Mouse (Mus musculus): ENCODE results near the gene Tprn. TPM values are rescaled to one million over a fixed set of nuclear protein-coding genes. Genes with fewer than 3 reads are reported as not detected.

Gene Tprn
- 20.3 TPM in 2 replicates for polyA plus RNA-seq (2015; fragmentation: Nextera tagmentation; extraction: Ambion mirVana)

DNA sequence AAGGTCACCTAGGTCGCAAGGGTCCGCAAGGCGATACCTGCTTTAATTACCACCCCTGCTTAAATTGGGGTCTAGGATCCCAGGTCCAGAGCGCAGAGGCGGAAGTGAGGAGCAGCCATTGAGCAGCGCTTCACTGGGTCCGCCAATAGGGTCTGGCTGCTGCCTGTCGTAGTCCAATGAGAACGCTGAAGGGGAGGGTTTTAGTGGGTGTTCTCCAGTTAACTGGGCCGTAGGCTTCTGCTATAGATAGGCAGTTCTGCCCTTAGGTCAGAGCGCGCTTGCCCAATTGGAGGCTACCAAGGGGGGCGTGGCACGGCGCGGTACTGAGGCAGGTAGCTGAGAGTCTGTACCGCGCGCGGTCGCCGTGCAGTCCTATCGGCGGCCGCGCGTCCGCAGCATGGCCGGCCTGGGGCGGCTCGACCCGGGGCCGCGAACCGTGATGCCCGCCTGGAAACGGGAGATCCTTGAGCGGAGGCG, at the start of gene Tprn:
Gene Tprn, plus strand, starts transcription at position 328 of the 477 bp plus-strand sequence.
- Histone ChIP-seq H3K4me3 (ENCODE audit: low read length) (peak within 1 kb of the TSS; percentile 83), H3K27me3 (replicated peaks; ENCODE audit: control insufficient read depth, insufficient read depth, low read length) (no peaks in the 10 kb centered on the region; the same call in 1 of the 2 replicates), H3K36me3 (ENCODE audit: control insufficient read depth, insufficient read depth, low read length) (no peaks in the 10 kb centered on the region), H3K9me3 (ENCODE audit: control insufficient read depth, low read length) (no peaks in the 10 kb centered on the region), H3K4me2 (ENCODE audit: low read length) (peak within 1 kb of the TSS; percentile 99), H3K9ac (ENCODE audit: low read depth, low read length) (peak within 1 kb of the TSS; percentile 83), H3K4me1 (ENCODE audit: control insufficient read depth, insufficient read depth, low read depth, low read length) (peaks cover 43% of the 10 kb centered on the region), H3K27ac (ENCODE audit: low read depth, low read length) (peak within 1 kb of the TSS; percentile 85)
- peak; percentile 98 for ATAC-seq
- WGBS, result under 1% methylated on average over 32 of the region's 39 CpGs

DNA sequence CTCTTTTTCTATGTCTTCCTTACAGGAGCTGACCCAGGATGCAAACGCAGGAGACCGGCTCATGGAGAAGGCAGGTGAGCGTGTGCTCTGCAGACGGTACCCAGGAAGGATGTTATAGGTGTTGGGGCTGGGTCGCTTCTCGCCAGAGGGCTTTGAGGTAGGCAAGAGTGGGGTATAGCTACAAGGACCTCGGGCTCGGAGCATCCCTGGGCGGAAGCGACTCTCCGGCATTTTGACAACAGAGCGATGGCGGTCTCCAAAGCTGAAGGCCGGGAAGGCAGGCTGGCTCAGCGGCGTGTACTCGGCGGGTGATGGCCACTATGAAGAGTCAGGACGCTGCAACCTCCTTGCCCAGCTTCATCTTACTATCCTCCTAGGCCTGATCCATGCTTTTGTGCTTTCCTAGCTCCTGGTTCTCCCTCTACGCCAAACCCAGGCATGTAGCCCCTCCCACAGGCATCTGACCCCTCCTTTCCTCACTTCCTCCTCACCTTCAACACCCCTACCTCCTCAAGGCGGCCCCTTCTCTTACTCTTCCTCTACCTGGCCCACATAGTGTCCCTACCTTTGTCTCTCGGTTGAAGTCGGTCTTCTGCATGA, 49.1 kb upstream of the Tprn start:
- WGBS, result 67% methylated on average over 23 of the region's 23 CpGs
- Histone ChIP-seq H3K27me3 (replicated peaks; ENCODE audit: control insufficient read depth, insufficient read depth, low read length) (0 out of 2 replicates have a peak, but pooled peaks cover 2% of the 10 kb centered on the region), H3K4me2 (ENCODE audit: low read length) (no peak overlapping the region), H3K36me3 (ENCODE audit: control insufficient read depth, insufficient read depth, low read length) (no peaks in the 10 kb centered on the region), H3K9ac (ENCODE audit: low read depth, low read length) (no peak overlapping the region), H3K4me3 (ENCODE audit: low read length) (no peak overlapping the region), H3K27ac (ENCODE audit: low read depth, low read length) (no peak overlapping the region), H3K9me3 (ENCODE audit: control insufficient read depth, low read length) (no peaks in the 10 kb centered on the region), H3K4me1 (ENCODE audit: control insufficient read depth, insufficient read depth, low read depth, low read length) (peaks cover 19% of the 10 kb centered on the region)
- ATAC-seq, result no peak

DNA sequence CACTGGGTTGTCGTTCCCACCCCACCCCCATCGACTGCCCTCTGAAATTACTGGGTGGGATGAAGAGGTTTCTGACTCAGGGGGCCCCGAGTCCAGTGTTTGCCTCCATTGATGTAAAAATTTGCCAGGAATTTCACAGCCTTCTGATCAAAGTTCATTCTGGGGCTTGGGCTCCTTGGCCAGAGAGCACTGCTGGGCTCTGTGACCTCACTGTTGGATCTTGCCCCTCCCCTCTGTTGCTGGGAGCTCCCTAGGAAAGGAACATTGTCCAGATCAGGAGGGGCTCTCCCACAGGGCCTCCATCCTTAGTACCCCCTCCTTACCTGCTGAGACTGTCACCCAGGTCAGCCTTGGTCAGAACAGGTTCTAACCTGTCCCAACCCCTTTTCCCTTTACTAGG, 48.0 kb upstream of the Tprn start, which contains the start of gene Stpg3:
Gene Stpg3, minus strand, starts transcription at position 194 of the 400 bp plus-strand sequence.
- H3K4me1 ChIP-seq (ENCODE audit: control insufficient read depth, insufficient read depth, low read depth, low read length), result peaks cover 11% of the 10 kb centered on the region
- H3K27ac ChIP-seq (ENCODE audit: low read depth, low read length), result no peak within 1 kb of the TSS
- no peaks in the 10 kb centered on the region for H3K9me3 ChIP-seq (ENCODE audit: control insufficient read depth, low read length)
- no peak within 1 kb of the TSS for H3K9ac ChIP-seq (ENCODE audit: low read depth, low read length)
- H3K4me2 ChIP-seq (ENCODE audit: low read length), result no peak within 1 kb of the TSS
- WGBS, result 86% methylated on average over 3 of the region's 3 CpGs
- H3K4me3 ChIP-seq (ENCODE audit: low read length), result no peak within 1 kb of the TSS
- H3K27me3 ChIP-seq (replicated peaks; ENCODE audit: control insufficient read depth, insufficient read depth, low read length), result 0 out of 2 replicates have a peak, but pooled peaks cover 2% of the 10 kb centered on the region
- H3K36me3 ChIP-seq (ENCODE audit: control insufficient read depth, insufficient read depth, low read length), result no peaks in the 10 kb centered on the region
- no peak for ATAC-seq

DNA sequence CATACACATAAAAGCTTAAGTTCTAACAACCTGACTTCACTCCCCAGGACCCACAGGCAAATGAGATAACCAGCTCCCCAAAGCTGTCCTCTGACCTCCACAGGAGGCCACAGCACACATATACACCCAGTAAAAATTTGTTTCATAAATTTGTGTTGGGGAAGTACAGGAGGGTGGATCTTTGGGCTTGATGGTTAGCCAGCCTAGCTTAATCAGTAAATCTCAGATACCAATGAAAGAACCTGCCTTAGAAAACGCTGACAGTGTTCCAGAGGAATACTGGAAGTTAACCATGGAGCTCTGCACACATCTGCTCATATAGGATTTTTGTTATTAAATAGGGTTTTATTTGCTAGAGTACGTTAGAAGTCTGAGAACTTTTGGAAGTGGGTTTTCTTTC, 44.8 kb upstream of the Tprn start:
- peaks cover 3% of the 10 kb centered on the region; the same call in 1 of the 2 replicates for H3K36me3 ChIP-seq (ENCODE audit: control insufficient read depth, insufficient read depth, low read length)
- ATAC-seq, result no peak

DNA sequence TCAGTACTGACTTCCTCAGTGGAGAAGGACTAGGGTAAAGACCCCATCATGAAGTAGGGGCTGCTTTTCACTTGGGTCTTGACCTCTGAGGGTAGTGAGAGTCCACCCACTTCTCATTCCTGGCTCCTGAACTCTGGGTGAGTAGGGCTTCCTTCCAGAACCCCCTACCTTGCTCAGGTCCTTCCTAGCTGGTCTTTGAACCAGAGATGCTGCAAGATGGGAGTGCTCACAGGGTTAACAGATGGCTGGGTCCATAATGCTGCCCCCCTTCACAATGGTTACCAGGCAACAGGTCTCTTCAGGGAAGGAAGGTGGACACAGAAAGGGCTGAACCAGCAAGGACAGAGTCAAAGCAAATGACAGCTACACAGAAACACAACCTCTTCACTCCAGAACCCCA, 44.0 kb upstream of the Tprn start, which contains the start of gene Fam166a:
Gene Fam166a, plus strand, starts transcription at position 301 of the 400 bp plus-strand sequence.
- peaks cover 3% of the 10 kb centered on the region; the same call in 1 of the 2 replicates for H3K36me3 ChIP-seq (ENCODE audit: control insufficient read depth, insufficient read depth, low read length)
- ATAC-seq, result no peak
- no peak within 1 kb of the TSS for H3K4me2 ChIP-seq (ENCODE audit: low read length)
- 0 out of 2 replicates have a peak, but pooled peaks cover 2% of the 10 kb centered on the region for H3K27me3 ChIP-seq (replicated peaks; ENCODE audit: control insufficient read depth, insufficient read depth, low read length)
- H3K9ac ChIP-seq (ENCODE audit: low read depth, low read length), result no peak within 1 kb of the TSS
- no peak within 1 kb of the TSS for H3K27ac ChIP-seq (ENCODE audit: low read depth, low read length)
- H3K4me1 ChIP-seq (ENCODE audit: control insufficient read depth, insufficient read depth, low read depth, low read length), result peaks cover 4% of the 10 kb centered on the region
- H3K9me3 ChIP-seq (ENCODE audit: control insufficient read depth, low read length), result no peaks in the 10 kb centered on the region
- no peak within 1 kb of the TSS for H3K4me3 ChIP-seq (ENCODE audit: low read length)

More for the DNA sequence above, 44.8 kb upstream of the Tprn start:
- no peak overlapping the region for H3K9ac ChIP-seq (ENCODE audit: low read depth, low read length)
- no peaks in the 10 kb centered on the region for H3K9me3 ChIP-seq (ENCODE audit: control insufficient read depth, low read length)
- H3K27ac ChIP-seq (ENCODE audit: low read depth, low read length), result no peak overlapping the region
- 66% methylated on average over 2 of the region's 2 CpGs for WGBS
- no peak overlapping the region for H3K4me2 ChIP-seq (ENCODE audit: low read length)
- H3K4me1 ChIP-seq (ENCODE audit: control insufficient read depth, insufficient read depth, low read depth, low read length), result no peaks in the 10 kb centered on the region
- H3K27me3 ChIP-seq (replicated peaks; ENCODE audit: control insufficient read depth, insufficient read depth, low read length), result 0 out of 2 replicates have a peak, but pooled peaks cover 2% of the 10 kb centered on the region
- H3K4me3 ChIP-seq (ENCODE audit: low read length), result no peak overlapping the region

DNA sequence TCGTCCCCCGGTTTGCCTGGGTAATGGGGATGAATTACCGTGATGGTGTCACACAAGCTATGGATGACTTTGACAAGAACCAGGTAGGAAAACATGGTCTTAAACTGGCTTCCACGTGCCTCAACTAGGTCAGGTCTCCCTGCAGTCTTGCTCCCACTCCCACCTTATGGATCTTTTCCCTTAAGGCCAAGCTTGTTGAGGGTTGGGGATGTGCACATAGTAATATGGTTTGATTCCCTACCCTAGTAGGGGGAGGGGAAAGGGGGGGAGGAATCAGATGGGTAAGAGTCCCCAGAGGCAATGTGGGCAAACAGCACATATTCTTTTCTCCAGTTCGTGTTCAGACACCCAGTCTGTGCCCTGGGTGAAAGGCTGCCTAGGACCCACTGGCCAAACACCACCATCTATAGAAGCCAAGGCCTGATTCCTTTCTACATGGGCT, 41.1 kb upstream of the Tprn start:
- Histone ChIP-seq H3K27me3 (replicated peaks; ENCODE audit: control insufficient read depth, insufficient read depth, low read length) (no peaks in the 10 kb centered on the region), H3K9me3 (ENCODE audit: control insufficient read depth, low read length) (no peaks in the 10 kb centered on the region), H3K27ac (ENCODE audit: low read depth, low read length) (no peak overlapping the region), H3K4me1 (ENCODE audit: control insufficient read depth, insufficient read depth, low read depth, low read length) (peaks cover 11% of the 10 kb centered on the region), H3K4me3 (ENCODE audit: low read length) (no peak overlapping the region), H3K9ac (ENCODE audit: low read depth, low read length) (no peak overlapping the region), H3K4me2 (ENCODE audit: low read length) (no peak overlapping the region), H3K36me3 (ENCODE audit: control insufficient read depth, insufficient read depth, low read length) (peaks cover 3% of the 10 kb centered on the region; the same call in 1 of the 2 replicates)
- WGBS, result 75% methylated on average over 5 of the region's 5 CpGs
- no peak for ATAC-seq

DNA sequence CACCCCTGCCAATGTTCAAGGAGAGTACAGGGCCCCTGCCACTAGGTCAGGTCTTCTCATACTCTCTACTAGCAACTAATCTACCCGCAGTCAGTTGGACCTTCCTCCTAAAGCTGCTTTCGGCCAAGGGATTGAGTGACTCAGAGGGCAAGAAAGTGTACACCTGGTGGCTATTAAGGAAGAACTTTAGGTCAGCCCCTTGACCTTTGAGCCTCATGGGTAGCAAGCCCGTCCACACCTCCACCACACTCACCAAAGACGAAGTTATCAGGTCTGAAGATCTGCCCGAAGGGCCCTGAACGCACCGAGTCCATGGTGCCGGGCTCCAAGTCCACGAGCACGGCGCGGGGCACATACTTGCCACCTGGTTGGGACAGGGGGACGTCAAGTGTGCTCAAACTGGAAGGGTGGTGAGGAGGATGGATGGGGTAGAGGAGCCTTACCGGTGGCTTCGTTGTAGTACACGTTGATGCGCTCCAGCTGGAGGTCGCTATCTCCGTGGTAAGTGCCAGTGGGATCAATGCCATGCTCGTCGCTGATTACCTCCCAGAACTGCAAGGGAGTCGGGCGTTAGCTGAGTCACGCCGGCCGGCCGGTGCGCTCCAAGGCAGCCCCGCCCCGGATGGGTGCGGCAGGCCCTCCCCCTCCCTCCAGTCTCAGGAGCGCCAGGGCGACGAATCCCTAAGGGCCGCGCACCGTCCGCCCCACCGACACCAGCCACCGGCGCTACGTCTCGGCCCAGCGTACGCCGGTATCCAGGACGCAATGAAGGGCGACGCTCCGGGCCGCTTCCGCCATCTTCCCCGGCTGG, 38.5 kb upstream of the Tprn start:
- H3K9ac ChIP-seq (ENCODE audit: low read depth, low read length), result peak overlapping the region; percentile 92
- peak overlapping the region; percentile 92 for H3K27ac ChIP-seq (ENCODE audit: low read depth, low read length)
- ATAC-seq, result no peak
- 3% methylated on average over 46 of the region's 53 CpGs for WGBS
- H3K27me3 ChIP-seq (replicated peaks; ENCODE audit: control insufficient read depth, insufficient read depth, low read length), result no peaks in the 10 kb centered on the region
- peaks cover 13% of the 10 kb centered on the region for H3K4me1 ChIP-seq (ENCODE audit: control insufficient read depth, insufficient read depth, low read depth, low read length)
- peak overlapping the region; percentile 91 for H3K4me3 ChIP-seq (ENCODE audit: low read length)
- peaks cover 3% of the 10 kb centered on the region; the same call in 1 of the 2 replicates for H3K36me3 ChIP-seq (ENCODE audit: control insufficient read depth, insufficient read depth, low read length)
- no peaks in the 10 kb centered on the region for H3K9me3 ChIP-seq (ENCODE audit: control insufficient read depth, low read length)
- H3K4me2 ChIP-seq (ENCODE audit: low read length), result peak overlapping the region; percentile 94

DNA sequence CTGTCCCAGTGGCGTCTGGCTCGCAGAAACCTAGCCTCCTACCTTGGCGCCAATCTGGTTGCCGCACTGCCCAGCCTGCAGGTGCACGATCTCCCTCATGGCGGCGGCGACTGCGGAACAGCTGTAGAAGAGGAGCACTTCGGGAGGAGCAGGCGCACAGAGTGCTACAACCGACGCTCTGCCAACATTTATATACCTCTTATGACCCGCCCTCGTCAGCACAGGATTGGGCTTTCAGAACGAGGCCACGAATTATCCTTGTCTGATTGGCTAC, 38.0 kb upstream of the Tprn start, which contains the start of gene Tubb4b:
Gene Tubb4b, minus strand, starts transcription at position 211 of the 274 bp plus-strand sequence.
- Histone ChIP-seq H3K36me3 (ENCODE audit: control insufficient read depth, insufficient read depth, low read length) (peaks cover 3% of the 10 kb centered on the region; the same call in 1 of the 2 replicates), H3K4me1 (ENCODE audit: control insufficient read depth, insufficient read depth, low read depth, low read length) (peaks cover 14% of the 10 kb centered on the region), H3K9me3 (ENCODE audit: control insufficient read depth, low read length) (no peaks in the 10 kb centered on the region), H3K27ac (ENCODE audit: low read depth, low read length) (peak within 1 kb of the TSS; percentile 98), H3K4me2 (ENCODE audit: low read length) (peak within 1 kb of the TSS; percentile 94), H3K4me3 (ENCODE audit: low read length) (peak within 1 kb of the TSS; percentile 91), H3K27me3 (replicated peaks; ENCODE audit: control insufficient read depth, insufficient read depth, low read length) (no peaks in the 10 kb centered on the region), H3K9ac (ENCODE audit: low read depth, low read length) (peak within 1 kb of the TSS; percentile 92)
- no peak for ATAC-seq
- WGBS, result under 1% methylated on average over 17 of the region's 17 CpGs

Measured in hindbrain, embryonic 16.5 days (tissue).